Mouse (Mus musculus): ENCODE results near the gene Fastkd5. TPM values are rescaled to one million over a fixed set of nuclear protein-coding genes. Genes with fewer than 3 reads are reported as not detected.
"Not testable (repeated sequence)": the region's sequence is repeated elsewhere in the genome, so short reads cannot be mapped to it uniquely, and the experiment has no call there.

The Fastkd5 gene
- polyA plus RNA-seq, 1 experiment from 2014 or later = 9.5 TPM

- no peaks in the 10 kb centered on the region for H3K9me3 ChIP-seq (replicated peaks)
- no peak overlapping the region for H3K4me3 ChIP-seq (replicated peaks)
- H3K27me3 ChIP-seq = no peaks in the 10 kb centered on the region
- H3K27ac ChIP-seq (replicated peaks) = peak overlapping the region; percentile 89
- no peak overlapping the region for H3K9ac ChIP-seq
- WGBS (ENCODE audit: insufficient replicate concordance) = 83% methylated on average over 2 of the region's 2 CpGs
- no peak for ATAC-seq (ENCODE audit: insufficient read depth)
- no peak overlapping the region for H3K4me2 ChIP-seq
- peaks cover 64% of the 10 kb centered on the region for H3K36me3 ChIP-seq (replicated peaks)
- H3K4me1 ChIP-seq (replicated peaks) = peaks cover 42% of the 10 kb centered on the region
These were observed 23.5 kb upstream of the Fastkd5 start for GRCm38 (mm10) chr2:130653303-130653702.

- not testable (repeated sequence) for H3K9ac ChIP-seq; H3K27ac ChIP-seq (replicated peaks); H3K9me3 ChIP-seq (replicated peaks); ATAC-seq (ENCODE audit: insufficient read depth); H3K4me2 ChIP-seq; H3K4me1 ChIP-seq (replicated peaks); H3K4me3 ChIP-seq (replicated peaks); H3K27me3 ChIP-seq
- WGBS (ENCODE audit: insufficient replicate concordance) = 72% methylated on average over 6 of the region's 6 CpGs
- H3K36me3 ChIP-seq (replicated peaks) = peaks cover 23% of the 10 kb centered on the region
These were observed 19.2 kb upstream of the Fastkd5 start for GRCm38 (mm10) chr2:130649028-130649427.

- Histone ChIP-seq H3K36me3 (replicated peaks) (0 out of 2 replicates have a peak, but pooled peaks cover under 1% of the 10 kb centered on the region), H3K9me3 (replicated peaks) (no peaks in the 10 kb centered on the region), H3K4me1 (replicated peaks) (peaks cover 17% of the 10 kb centered on the region), H3K27ac (replicated peaks) (no peak overlapping the region), H3K27me3 (peaks cover 22% of the 10 kb centered on the region), H3K9ac (no peak overlapping the region), H3K4me2 (no peak overlapping the region), H3K4me3 (replicated peaks) (no peak overlapping the region)
- WGBS (ENCODE audit: insufficient replicate concordance) = 66% methylated on average over 4 of the region's 4 CpGs
- no peak for ATAC-seq (ENCODE audit: insufficient read depth)
These were observed 15.4 kb upstream of the Fastkd5 start for GRCm38 (mm10) chr2:130645198-130645597.

- WGBS (ENCODE audit: insufficient replicate concordance) = 3% methylated on average over 40 of the region's 40 CpGs
- H3K27me3 ChIP-seq = peaks cover 44% of the 10 kb centered on the region
- H3K9ac ChIP-seq = peak within 1 kb of the TSS; percentile 69
- peak; percentile 98 for ATAC-seq (ENCODE audit: insufficient read depth)
- H3K36me3 ChIP-seq (replicated peaks) = no peaks in the 10 kb centered on the region
- peak within 1 kb of the TSS; percentile 55 for H3K27ac ChIP-seq (replicated peaks)
- H3K9me3 ChIP-seq (replicated peaks) = no peaks in the 10 kb centered on the region
- H3K4me3 ChIP-seq (replicated peaks) = peak within 1 kb of the TSS; percentile 68
- peak within 1 kb of the TSS; percentile 99 for H3K4me2 ChIP-seq
- H3K4me1 ChIP-seq (replicated peaks) = peaks cover 20% of the 10 kb centered on the region
These were observed 13.0 kb upstream of the Fastkd5 start, which contains the start of gene Lzts3 for GRCm38 (mm10) chr2:130642684-130643369. TSS of gene Lzts3 (minus strand) at chr2:130642803.

GRCm38 (mm10) chr2:130642197-130642660 is 12.4 kb upstream of the Fastkd5 start:
- peaks cover 25% of the 10 kb centered on the region for H3K4me1 ChIP-seq (replicated peaks)
- peaks cover 50% of the 10 kb centered on the region for H3K27me3 ChIP-seq
- WGBS (ENCODE audit: insufficient replicate concordance) = under 1% methylated on average over 23 of the region's 27 CpGs
- H3K9me3 ChIP-seq (replicated peaks) = no peaks in the 10 kb centered on the region
- H3K27ac ChIP-seq (replicated peaks) = peak overlapping the region; percentile 55
- peak overlapping the region; percentile 69 for H3K9ac ChIP-seq
- H3K36me3 ChIP-seq (replicated peaks) = no peaks in the 10 kb centered on the region
- H3K4me2 ChIP-seq = peak overlapping the region; percentile 99
- peak; percentile 17; the same call in 1 of the 2 replicates for ATAC-seq (ENCODE audit: insufficient read depth)
- peak overlapping the region; percentile 68 for H3K4me3 ChIP-seq (replicated peaks)

- ATAC-seq (ENCODE audit: insufficient read depth) = no peak
- H3K36me3 ChIP-seq (replicated peaks) = no peaks in the 10 kb centered on the region
- peak overlapping the region; percentile 68 for H3K4me3 ChIP-seq (replicated peaks)
- WGBS (ENCODE audit: insufficient replicate concordance) = 50% methylated on average over 6 of the region's 6 CpGs
- no peak overlapping the region for H3K9ac ChIP-seq
- H3K9me3 ChIP-seq (replicated peaks) = no peaks in the 10 kb centered on the region
- H3K4me1 ChIP-seq (replicated peaks) = peaks cover 25% of the 10 kb centered on the region
- no peak overlapping the region for H3K27ac ChIP-seq (replicated peaks)
- H3K4me2 ChIP-seq = peak overlapping the region; percentile 99
- H3K27me3 ChIP-seq = peaks cover 57% of the 10 kb centered on the region
These were observed 11.7 kb upstream of the Fastkd5 start for GRCm38 (mm10) chr2:130641351-130642025.

GRCm38 (mm10) chr2:130639276-130639675 is 9.4 kb upstream of the Fastkd5 start:
- H3K9ac ChIP-seq = no peak overlapping the region
- no peak overlapping the region for H3K4me2 ChIP-seq
- no peak overlapping the region for H3K4me3 ChIP-seq (replicated peaks)
- peaks cover 46% of the 10 kb centered on the region for H3K4me1 ChIP-seq (replicated peaks)
- WGBS (ENCODE audit: insufficient replicate concordance) = 65% methylated on average over 6 of the region's 6 CpGs
- no peak for ATAC-seq (ENCODE audit: insufficient read depth)
- H3K9me3 ChIP-seq (replicated peaks) = no peaks in the 10 kb centered on the region
- H3K27me3 ChIP-seq = peaks cover 80% of the 10 kb centered on the region
- H3K36me3 ChIP-seq (replicated peaks) = 0 out of 2 replicates have a peak, but pooled peaks cover 4% of the 10 kb centered on the region
- no peak overlapping the region for H3K27ac ChIP-seq (replicated peaks)

GRCm38 (mm10) chr2:130638101-130638611 is 8.3 kb upstream of the Fastkd5 start:
- Histone ChIP-seq H3K27ac (replicated peaks) (0 out of 2 replicates have a peak overlapping the region, but pooled peaks have one; percentile 38), H3K27me3 (peaks cover 91% of the 10 kb centered on the region), H3K4me3 (replicated peaks) (no peak overlapping the region), H3K4me1 (replicated peaks) (peaks cover 42% of the 10 kb centered on the region), H3K4me2 (peak overlapping the region; percentile 38), H3K36me3 (replicated peaks) (0 out of 2 replicates have a peak, but pooled peaks cover 4% of the 10 kb centered on the region), H3K9ac (no peak overlapping the region), H3K9me3 (replicated peaks) (no peaks in the 10 kb centered on the region)
- 43% methylated on average over 16 of the region's 16 CpGs for WGBS (ENCODE audit: insufficient replicate concordance)
- no peak for ATAC-seq (ENCODE audit: insufficient read depth)

GRCm38 (mm10) chr2:130635847-130636246 is 6.0 kb upstream of the Fastkd5 start:
- WGBS (ENCODE audit: insufficient replicate concordance) = 16% methylated on average over 21 of the region's 21 CpGs
- Histone ChIP-seq H3K27me3 (peaks cover 91% of the 10 kb centered on the region), H3K9ac (no peak overlapping the region), H3K4me3 (replicated peaks) (peak overlapping the region; percentile 36), H3K4me2 (peak overlapping the region; percentile 60), H3K27ac (replicated peaks) (no peak overlapping the region), H3K36me3 (replicated peaks) (0 out of 2 replicates have a peak, but pooled peaks cover 4% of the 10 kb centered on the region), H3K4me1 (replicated peaks) (peaks cover 30% of the 10 kb centered on the region), H3K9me3 (replicated peaks) (no peaks in the 10 kb centered on the region)
- ATAC-seq (ENCODE audit: insufficient read depth) = peak; percentile 38; the same call in 1 of the 2 replicates

- ATAC-seq (ENCODE audit: insufficient read depth) = no peak
- Histone ChIP-seq H3K27ac (replicated peaks) (no peak overlapping the region), H3K4me3 (replicated peaks) (peak overlapping the region; percentile 36), H3K9ac (no peak overlapping the region), H3K36me3 (replicated peaks) (0 out of 2 replicates have a peak, but pooled peaks cover 4% of the 10 kb centered on the region), H3K4me1 (replicated peaks) (peaks cover 33% of the 10 kb centered on the region), H3K9me3 (replicated peaks) (no peaks in the 10 kb centered on the region), H3K27me3 (peaks cover 82% of the 10 kb centered on the region), H3K4me2 (peak overlapping the region; percentile 60)
- 3% methylated on average over 38 of the region's 38 CpGs for WGBS (ENCODE audit: insufficient replicate concordance)
These were observed 5.0 kb upstream of the Fastkd5 start for GRCm38 (mm10) chr2:130634739-130635411.
